Mouse (Mus musculus) left cerebral cortex, adult 18-20 months (tissue): ENCODE measurements around the gene Fzd10. TPM values are rescaled to one million over a fixed set of nuclear protein-coding genes. Genes with fewer than 3 reads are reported as not detected.
A peak's percentile ranks its signal among the peaks of the same experiment; 100 is the strongest.

Experiments
- DNase-seq, 2 experiments: peaks; one replicate each; pipeline ENCODE4 v3.0.0; 2021 to 2022; ENCODE audit warnings: low spot score in 2 of 2, mixed read lengths in 1 of 2
- long read RNA-seq, 2 experiments: library from polyadenylated mRNA; stranded (forward); transcript quantifications; one replicate each; pipeline ENCODE4 v2.0.0; 2021
- total RNA-seq, 2 experiments: library from RNA; stranded (reverse); gene quantifications; 2 replicates each; pipeline ENCODE4 v1.2.3; 2021

The Fzd10 gene
- 1 to 10 TPM; 1.7 to 1.8 TPM for total RNA-seq
- long read RNA-seq, experiment 1, partial matches to known transcripts: 0 of 3 reads
- long read RNA-seq, experiment 1, other reads (novel, unspliced or antisense): 0 of 3 reads
- long read RNA-seq, experiment 2: 0 reads

GRCm38 (mm10) chr5:128600072-128601021, at the start of gene Fzd10:
Gene Fzd10, plus strand, starts transcription at chr5:128600844.
- DNase-seq: peak; percentile 13 to 16

- no peak for DNase-seq
These were observed 49.2 kb upstream of the Fzd10 start for GRCm38 (mm10) chr5:128551448-128551847.

GRCm38 (mm10) chr5:128552136-128552890, 48.3 kb upstream of the Fzd10 start:
- DNase-seq: peak; percentile 14 to 25

- DNase-seq: no peak
These were observed 42.5 kb upstream of the Fzd10 start for GRCm38 (mm10) chr5:128558126-128558525.

GRCm38 (mm10) chr5:128567313-128567712, 33.3 kb upstream of the Fzd10 start:
- DNase-seq: no peak

GRCm38 (mm10) chr5:128568970-128569369, 31.7 kb upstream of the Fzd10 start:
- no peak for DNase-seq

- no peak for DNase-seq
These were observed 30.6 kb upstream of the Fzd10 start for GRCm38 (mm10) chr5:128570091-128570490.

- no peak for DNase-seq
These were observed 29.8 kb upstream of the Fzd10 start for GRCm38 (mm10) chr5:128570848-128571247.

- no peak for DNase-seq
These were observed 28.9 kb upstream of the Fzd10 start for GRCm38 (mm10) chr5:128571706-128572105.

- peak in 1 of 2 experiments; percentile 13 for DNase-seq
These were observed 24.6 kb upstream of the Fzd10 start for GRCm38 (mm10) chr5:128575997-128576579.

- no peak for DNase-seq
These were observed 21.5 kb upstream of the Fzd10 start for GRCm38 (mm10) chr5:128579047-128579650.

GRCm38 (mm10) chr5:128580931-128581330, 19.7 kb upstream of the Fzd10 start:
- no peak for DNase-seq

- DNase-seq: no peak
These were observed 19.1 kb upstream of the Fzd10 start for GRCm38 (mm10) chr5:128581516-128581921.

GRCm38 (mm10) chr5:128589231-128589630, 11.4 kb upstream of the Fzd10 start:
- DNase-seq: no peak

- DNase-seq: no peak
These were observed 7.2 kb upstream of the Fzd10 start for GRCm38 (mm10) chr5:128593446-128593845.

- peak in 1 of 2 experiments; percentile 21 for DNase-seq
These were observed 3.8 kb upstream of the Fzd10 start for GRCm38 (mm10) chr5:128596813-128597212.

- no peak for DNase-seq
These were observed 3.3 kb upstream of the Fzd10 start for GRCm38 (mm10) chr5:128597381-128597780.

- no peak for DNase-seq
These were observed 2.4 kb upstream of the Fzd10 start for GRCm38 (mm10) chr5:128598191-128598720.

GRCm38 (mm10) chr5:128598760-128599364, 1.8 kb upstream of the Fzd10 start:
- no peak for DNase-seq

GRCm38 (mm10) chr5:128599365-128600071, 1.1 kb upstream of the Fzd10 start:
- no peak for DNase-seq
